Mouse (Mus musculus) left cerebral cortex, postnatal 14 days (tissue): ENCODE measurements around the gene Gpkow. TPM values are rescaled to one million over a fixed set of nuclear protein-coding genes. Genes with fewer than 3 reads are reported as not detected.
A peak's percentile ranks its signal among the peaks of the same experiment; 100 is the strongest.
"Not testable (repeated sequence)": the region's sequence is repeated elsewhere in the genome, so short reads cannot be mapped to it uniquely, and the experiment has no call there.

Source experiments
- DNase-seq, 2 experiments: peaks; one replicate each; pipeline ENCODE4 v3.0.0; 2021 to 2022; ENCODE audit warnings: low spot score in 2 of 2, mixed read lengths in 1 of 2
- intact Hi-C: fragments of 180-260 bp; cut with DNase I; formaldehyde crosslinking; loops from one replicate; pipeline ENCODE4 v1.15.1; 2025
- total RNA-seq, 2 experiments: library from RNA; stranded (reverse); gene quantifications; 2 replicates each; pipeline ENCODE4 v1.2.3; 2021

Gpkow gene
- total RNA-seq, 2 experiments from 2014 or later: 33.7 to 34.6 TPM

DNA sequence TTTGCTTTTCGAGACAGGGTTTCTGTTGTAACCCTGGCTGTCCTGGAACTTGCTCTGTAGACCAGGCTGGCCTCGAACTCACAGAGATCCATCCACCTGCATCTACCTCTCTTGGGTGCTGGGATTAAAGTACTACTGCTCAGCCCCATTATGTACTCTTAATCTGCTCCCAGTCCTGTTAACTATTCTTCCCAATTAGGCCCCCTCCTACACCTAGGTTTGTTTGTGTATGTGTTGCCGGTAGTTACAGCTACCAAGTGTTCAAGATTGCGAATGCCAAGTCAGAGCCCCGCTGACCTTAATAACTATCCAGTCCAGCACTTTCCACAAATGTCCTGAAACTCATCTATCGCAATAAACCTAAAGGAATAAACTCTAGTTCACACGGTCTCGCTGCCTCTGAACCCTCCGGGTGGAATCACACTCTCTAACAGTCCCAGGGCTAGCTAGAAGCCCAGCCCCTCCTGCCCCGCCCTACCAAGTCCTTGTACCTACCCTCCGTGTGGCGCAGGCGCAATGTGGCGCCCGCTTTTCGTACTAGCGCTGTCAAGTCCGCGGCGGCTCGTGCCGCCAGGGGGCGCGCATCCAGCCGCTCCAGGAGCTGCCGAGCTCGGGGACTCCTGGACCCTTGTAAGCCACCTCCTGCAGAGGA is 17.4 kb upstream of the Gpkow start:
- DNase-seq: peak; percentile 75 to 86
- intact Hi-C loops: no loop called here

DNA sequence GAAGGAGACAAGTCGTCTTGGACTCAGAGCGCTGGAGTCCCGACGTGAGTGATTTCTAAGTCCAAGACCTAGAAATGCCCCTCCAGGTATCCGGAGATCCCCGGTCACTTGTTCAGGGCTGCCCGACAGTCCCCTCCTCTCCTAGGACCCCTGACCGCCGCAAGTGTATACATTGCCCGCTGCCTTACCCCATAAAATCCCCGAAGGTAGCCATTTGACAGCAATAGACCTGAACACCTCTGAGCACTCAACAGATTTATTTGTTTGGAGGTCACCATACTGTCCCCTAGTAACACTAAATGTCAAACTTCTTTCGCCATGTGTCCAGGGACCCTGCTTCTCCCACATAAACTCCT is 16.9 kb upstream of the Gpkow start:
- intact Hi-C loops: no loop called here
- no peak for DNase-seq

DNA sequence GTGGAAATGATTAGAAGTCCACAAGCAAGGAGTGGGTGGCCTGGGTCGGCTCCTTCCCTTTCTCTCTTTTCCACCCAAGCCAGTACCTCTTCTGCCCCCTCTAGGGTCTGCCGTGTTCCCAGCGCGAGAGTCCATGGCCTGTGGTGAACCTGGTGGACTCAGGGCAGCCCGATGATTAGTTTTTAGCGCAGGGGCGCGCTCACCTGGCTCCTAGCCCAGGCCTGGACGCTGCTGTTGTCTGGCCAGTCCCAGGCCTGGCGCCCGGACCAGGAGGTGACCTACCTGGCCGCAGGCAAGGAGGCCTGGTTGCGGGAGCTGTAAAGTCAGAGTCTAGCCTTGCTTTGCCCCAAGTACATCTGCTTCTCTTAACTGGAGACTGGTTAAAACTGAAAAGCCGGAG is 16.1 kb upstream of the Gpkow start, which contains the start of gene Magix:
Gene Magix (minus strand): TSS at position 388 of the 400 bp plus-strand sequence.
- DNase-seq: no peak
- intact Hi-C loops: no loop called here

DNA sequence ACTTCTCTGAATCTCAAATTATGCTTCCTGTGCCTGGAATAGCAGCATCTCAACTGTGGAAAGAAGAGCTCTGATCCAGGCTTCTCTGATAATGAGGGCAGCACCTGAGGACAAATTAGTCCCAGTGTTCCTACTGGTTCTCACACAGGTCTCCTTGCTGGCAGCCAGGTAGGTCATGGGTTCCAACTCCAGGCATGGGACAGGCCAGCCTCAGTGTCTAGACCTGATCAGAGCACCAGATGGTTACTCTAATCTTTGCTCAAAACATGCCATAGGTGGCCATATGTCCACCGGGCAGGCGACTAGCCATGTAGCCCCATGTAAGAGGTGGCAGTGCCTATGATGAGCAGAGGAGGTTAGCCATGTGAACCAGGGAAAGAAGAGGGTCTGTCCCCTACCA is 8.6 kb upstream of the Gpkow start:
- no peak for DNase-seq
- intact Hi-C loops: no loop called here

DNA sequence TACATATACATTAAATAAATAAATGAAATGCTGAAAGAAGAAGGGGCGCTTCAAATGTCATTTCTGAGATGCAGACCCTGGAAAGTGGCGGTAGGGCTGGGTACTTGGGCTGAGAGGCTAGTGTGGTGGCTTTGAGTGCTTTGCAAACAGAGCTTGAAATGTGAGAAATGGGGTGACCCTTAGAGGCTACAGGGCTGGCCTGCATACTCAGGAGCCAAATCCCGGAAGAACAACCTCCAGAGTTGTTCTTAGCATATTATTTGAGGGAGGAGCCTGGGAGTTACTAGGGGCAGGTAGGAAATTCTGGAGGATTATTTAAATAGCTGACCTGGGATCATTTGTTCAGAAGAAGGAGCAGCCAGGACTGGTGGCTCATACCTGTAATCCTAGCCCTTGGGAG is 6.4 kb upstream of the Gpkow start:
- no peak for DNase-seq
- intact Hi-C loops: loop anchor here (10.0 kb wide), 1 partner anchor 266 kb away; no protein-coding TSS in a partner anchor

DNA sequence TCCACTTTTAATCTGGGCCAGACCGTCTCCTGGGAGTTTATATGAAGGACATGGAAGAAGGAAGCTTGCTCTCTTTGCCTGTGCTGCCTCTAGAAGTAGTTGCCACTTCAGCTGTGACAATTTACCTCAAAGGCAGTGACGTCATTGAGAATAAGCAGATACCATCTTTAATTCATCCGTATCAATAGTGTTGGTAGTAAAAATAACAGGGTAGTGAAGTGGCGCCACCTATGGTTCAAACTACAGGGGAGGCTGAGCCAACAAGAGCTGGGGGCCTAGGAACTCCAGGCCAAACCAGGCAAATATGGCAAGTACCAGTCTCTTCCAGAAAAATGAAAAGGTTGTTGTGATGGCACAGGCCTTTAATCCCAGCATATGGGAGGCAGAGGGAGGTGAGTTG is 4.1 kb upstream of the Gpkow start:
- intact Hi-C loops: loop anchor here (10.0 kb wide), 1 partner anchor 268 kb away; no protein-coding TSS in a partner anchor
- no peak for DNase-seq

DNA sequence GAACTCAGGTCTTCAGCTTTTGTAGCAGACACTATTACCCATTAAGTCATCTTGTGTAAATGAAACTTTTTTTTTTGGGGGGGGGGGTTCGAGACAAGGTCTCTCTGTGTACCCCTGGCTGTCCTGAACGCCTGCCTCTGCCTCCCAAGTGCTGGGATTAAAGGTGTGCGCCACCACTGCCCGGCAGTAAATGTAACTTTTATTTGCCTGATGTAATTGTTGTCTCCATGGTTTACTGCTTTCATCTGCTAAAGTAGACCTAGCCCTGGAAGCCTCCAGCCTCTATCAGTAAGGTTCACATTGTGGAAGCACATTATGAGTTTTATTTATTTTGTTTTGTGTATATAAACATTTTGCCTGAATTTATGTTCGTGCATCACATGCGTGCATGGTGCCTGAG is 411 bp upstream of the Gpkow start:
- intact Hi-C loops: loop anchor here (10.0 kb wide), 1 partner anchor 272 kb away; no protein-coding TSS in a partner anchor

DNA sequence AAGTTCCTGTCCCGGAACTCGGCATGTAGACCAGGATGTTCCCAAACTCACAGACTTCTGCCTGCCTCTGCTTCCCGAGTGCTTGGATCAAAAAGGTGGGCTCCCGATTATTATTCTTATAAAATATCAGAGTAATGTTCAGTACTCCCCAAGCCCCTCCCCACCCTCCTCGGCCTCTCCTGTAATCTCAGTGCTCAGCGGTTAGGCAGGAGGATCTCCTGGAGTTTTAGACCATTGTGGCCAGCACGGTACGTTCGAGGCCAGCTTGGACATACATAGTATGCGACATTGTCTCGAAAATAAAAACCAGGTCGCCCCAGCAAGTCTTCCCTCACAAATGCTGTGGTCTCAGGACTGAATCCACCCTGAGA is 16.8 kb downstream of the Gpkow start:
- intact Hi-C loops, DNase-seq: not testable (repeated sequence)

More for the DNA sequence above, 411 bp upstream of the Gpkow start:
- no peak for DNase-seq

DNA sequence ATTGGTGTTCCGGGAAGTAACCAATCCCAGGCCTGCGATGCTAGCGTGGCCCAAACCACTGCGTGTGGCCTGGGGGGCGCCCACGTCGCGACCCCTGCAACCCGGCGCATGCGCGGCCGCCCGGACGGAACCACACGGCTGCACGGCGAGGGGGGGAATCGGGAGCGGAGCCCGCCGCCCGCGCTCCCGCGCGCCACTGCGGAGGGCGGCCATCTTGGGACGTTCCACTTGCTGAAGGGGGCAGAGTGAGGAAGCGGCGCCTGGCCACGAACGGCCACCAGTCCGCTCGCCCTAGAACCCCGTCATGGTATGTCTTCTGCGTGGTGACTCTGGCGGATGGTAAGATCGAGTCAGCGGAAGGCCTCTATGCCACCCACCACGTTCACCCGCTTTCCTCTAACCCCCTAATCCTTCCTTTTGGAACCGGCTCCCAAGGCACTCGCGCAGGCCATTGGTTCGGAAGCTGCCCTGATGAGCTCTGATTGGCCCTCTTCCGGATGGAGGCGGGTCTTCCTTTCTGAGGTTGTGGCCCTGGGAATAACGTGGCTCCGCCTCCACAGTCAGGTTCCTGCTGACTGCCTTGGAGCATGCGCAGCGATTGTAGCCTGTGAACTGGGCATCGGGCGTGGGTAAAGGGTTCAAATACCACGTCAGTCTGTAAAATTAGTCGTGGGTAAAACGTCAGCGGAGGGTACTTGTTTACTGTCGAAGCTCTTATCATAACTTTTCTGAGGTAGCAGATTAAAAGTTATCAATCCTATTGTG is 17.4 kb downstream of the Gpkow start, which contains the start of gene Wdr45:
Gene Wdr45 (plus strand): TSS at position 199 of the 765 bp plus-strand sequence.
- intact Hi-C loops: not testable (repeated sequence)
- DNase-seq: peak; percentile 94 to 98

DNA sequence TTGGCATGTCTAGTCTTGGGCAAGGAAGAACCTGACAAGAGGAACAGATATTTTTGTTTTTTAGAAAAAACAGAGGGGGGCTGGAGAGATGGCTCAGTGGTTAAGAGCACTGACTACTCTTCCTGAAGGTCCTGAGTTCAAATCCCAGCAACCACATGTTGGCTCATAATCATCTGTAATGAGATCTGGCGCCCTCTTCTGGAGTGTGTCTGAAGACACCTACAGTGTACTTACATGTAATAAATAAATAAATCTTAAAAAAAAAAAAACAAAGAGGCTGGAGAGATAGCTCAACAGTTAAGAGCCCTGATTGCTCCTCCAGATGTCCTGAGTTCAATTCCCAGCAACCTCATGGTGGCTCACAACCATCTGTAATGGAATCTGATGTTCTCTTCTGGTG is 19.1 kb downstream of the Gpkow start:
- DNase-seq, intact Hi-C loops: not testable (repeated sequence)

DNA sequence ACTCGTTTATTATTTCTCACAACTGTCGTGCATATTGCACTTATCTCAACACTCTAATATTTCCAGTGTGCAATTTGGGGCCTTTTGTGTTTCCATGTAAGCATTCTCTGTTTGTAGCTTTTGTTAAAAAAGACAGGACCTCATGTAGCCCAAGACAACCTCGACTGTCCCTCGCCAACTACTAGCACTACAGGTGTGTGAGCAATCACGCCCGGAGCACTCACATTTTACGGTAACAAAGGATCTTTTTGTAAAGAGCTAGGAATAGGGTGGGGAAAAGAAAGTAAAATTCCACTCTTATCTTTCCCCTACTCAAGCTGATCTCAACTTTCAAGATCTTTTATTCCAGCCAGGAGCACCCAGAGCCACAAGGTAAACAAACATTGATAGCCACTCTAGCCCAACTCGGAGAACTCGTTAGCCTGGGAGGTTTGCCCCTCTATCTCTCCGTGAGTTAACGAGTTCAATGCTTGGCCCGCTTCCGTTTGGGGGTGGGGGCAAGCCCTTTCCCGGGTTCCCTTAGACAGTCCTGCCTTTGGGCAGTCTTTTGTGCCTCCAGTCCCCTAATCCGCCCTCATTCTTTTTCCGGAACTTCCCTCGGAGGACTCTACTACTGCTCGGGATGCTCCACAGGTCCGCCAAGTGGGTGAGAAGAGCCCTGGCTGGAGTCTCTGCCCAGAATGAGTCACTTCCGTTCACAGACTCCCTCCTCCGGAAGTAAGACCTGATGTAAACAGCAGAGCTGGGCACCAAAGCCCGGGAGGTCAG is 24.8 kb downstream of the Gpkow start, which contains the start of gene Gm45208:
Gene Gm45208 (plus strand): TSS at position 732 of the 768 bp plus-strand sequence.
- intact Hi-C loops: no loop called here
- DNase-seq: peak; percentile 39 to 56

DNA sequence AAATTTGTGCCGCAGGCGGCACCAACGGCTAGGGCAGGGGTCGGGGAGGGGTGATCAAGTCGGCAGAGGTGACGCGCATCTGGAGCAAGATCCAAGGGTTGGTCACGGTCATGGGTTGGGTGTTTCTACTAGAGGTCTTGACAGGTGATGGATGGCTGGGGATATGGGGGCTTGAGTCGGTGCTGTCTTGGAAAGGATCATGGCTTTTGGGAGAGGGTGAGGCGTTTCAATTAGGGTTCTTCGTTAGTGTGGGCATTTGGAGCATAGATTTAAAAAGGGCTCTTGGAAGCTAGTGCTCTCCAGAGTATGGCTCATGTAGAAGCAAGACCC is 25.3 kb downstream of the Gpkow start:
- intact Hi-C loops: no loop called here
- no peak for DNase-seq

DNA sequence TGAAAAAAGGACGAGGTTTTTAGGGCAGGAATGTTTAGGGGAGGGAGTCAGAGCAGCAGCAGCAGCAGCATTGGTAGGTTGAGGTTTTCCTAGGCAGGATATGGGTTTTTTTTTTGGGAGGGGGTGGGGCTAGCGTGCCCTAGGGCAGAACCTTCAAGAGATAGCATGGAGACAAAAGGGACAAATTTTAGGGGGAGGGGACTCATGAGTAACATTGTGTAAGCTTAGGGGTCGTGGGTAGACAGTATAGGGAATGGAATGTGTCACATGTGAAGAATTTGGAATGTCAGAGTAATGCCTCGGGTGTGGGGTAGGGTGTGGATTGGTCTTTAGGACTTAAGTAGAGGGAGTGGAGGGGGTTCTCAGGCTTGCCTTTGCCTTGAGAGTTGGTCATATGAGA is 25.8 kb downstream of the Gpkow start:
- DNase-seq: no peak
- intact Hi-C loops: no loop called here

DNA sequence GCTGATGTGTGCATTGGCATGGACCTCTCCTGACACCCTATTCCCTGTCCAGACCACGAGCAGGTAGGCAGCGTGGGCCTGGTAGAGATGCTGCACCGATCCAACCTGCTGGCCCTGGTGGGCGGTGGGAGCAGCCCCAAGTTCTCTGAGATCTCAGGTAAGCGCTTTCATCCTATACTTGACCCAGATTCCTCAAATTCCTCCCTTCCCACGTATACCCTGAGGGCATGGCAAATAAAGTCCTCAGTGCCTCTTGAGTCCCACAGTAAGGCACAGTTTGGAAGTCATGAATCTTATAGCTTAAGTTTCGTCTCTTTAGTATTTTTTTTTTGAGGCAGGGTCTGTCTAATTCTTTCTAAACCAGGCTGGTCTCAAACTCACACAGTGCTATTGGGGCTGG is 27.2 kb downstream of the Gpkow start:
- no peak for DNase-seq
- intact Hi-C loops: no loop called here

DNA sequence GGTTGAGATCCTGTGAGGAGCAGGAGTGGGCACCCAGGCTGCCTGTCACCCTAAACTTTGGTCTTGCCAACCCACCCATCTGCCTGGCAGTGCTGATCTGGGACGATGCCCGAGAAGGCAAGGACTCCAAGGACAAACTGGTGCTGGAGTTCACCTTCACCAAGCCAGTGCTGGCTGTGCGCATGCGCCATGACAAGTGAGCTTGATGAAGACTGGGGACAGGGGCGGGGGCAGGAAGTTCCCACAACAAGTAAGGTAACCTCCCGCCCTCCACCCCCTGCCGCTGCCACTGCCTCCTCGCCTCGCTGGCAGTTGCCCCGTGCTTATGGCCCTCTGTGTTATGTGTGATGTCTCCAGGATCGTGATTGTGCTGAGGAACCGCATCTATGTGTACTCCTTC is 28.9 kb downstream of the Gpkow start:
- intact Hi-C loops: no loop called here
- DNase-seq: no peak

DNA sequence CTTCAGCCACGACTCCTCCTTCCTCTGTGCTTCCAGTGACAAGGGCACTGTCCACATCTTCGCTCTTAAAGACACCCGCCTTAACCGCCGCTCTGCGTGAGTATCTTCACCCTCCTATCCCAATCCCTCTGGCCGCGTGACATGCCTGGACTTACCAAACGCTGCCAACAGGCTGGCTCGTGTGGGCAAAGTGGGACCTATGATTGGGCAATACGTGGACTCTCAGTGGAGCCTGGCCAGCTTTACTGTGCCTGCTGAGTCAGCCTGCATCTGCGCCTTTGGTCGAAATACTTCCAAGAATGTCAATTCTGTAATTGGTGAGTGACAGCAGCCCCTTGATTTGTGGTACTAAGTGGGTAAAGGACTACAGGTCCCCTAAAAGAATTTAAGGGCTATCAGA is 30.2 kb downstream of the Gpkow start:
- no peak for DNase-seq
- intact Hi-C loops: no loop called here

DNA sequence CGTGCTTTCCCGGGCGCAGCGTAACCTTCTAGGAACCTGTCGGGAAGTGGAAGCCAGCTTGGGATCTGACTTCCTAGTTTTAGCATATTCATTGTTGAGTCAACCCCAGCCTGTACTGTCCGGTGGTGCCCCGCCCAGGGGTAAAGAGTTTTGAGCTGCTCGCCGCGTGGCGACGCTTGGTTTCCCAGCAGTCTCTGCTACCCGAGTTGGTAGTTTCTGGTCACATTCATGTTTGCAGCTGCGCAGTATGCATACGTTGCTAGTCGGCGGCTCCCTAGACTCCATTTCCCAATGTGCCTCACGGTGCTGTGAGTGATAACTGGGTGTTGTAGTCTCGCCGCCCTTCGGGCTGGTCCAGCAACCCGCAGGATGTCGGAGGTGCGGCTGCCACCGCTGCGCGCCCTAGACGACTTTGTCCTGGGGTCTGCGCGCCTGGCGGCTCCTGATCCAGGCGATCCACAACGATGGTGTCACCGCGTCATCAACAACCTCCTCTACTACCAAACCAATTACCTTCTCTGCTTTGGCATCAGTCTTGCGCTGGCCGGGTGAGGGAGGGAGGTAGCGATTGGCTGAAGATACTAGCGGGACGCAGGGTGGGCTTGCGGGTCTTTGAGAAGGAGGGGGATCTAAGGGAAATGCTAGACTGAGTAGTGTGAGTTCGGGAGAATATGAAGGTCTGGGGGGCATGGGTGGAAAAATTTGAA is 31.4 kb downstream of the Gpkow start, which contains the start of gene Praf2:
Gene Praf2 (plus strand): TSS at position 225 of the 707 bp plus-strand sequence.
- DNase-seq: peak; percentile 79 to 84
- intact Hi-C loops: no loop called here

DNA sequence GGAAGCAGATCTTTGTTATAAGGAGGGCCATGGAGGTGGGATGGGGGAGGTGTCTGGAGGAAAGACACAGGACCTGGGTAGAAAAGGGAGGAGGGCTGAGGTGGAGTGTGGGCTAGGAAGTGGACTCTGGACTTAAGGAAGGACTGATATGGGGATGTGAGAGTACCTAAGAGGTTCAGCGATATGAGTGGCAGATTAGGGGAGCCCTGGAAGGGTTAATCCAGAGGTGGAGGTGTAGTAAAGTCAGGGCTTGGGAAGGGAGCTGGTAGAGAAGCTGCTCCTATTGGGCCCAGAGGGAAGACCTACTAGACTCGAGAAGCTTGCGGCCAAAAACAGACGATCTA is 32.0 kb downstream of the Gpkow start:
- DNase-seq: no peak
- intact Hi-C loops: no loop called here

DNA sequence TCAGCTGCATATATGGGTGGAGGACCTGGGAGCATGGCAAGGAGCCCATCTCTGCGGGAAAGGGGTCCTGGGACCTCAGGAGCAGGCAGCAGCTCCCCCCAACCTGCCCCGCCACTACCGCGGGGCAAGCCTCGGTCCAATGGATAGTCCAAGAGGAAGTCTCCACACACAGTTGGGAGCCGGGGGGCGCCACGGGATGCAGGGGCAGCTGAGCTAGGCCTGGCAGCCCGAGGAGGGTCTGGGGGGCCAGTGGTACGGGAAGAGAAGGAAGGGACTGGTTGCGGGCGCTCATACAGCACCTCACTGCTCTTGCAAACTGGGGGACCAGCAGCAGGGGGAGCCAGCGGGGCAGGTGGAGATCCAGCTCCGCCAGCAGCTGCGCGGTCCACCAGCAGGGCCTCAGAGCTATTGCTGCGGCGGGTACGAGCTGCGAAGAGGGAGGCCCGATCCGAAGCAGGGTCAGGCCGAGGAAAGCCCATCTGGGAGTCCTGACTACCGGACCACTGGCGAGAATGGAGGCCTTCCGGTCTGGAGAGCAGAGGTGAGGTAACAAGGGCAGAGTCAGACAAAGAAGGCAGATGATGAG is 36.7 kb downstream of the Gpkow start:
- intact Hi-C loops: no loop called here
- DNase-seq: peak; percentile 47 to 62
